Mouse (Mus musculus): ENCODE data around the gene Krt39. TPM values are rescaled to one million over a fixed set of nuclear protein-coding genes. Genes with fewer than 3 reads are reported as not detected.

Gene Krt39
- polyA plus RNA-seq (2015; fragmentation: Nextera tagmentation; extraction: Ambion mirVana): not detected in 2 replicates

DNA sequence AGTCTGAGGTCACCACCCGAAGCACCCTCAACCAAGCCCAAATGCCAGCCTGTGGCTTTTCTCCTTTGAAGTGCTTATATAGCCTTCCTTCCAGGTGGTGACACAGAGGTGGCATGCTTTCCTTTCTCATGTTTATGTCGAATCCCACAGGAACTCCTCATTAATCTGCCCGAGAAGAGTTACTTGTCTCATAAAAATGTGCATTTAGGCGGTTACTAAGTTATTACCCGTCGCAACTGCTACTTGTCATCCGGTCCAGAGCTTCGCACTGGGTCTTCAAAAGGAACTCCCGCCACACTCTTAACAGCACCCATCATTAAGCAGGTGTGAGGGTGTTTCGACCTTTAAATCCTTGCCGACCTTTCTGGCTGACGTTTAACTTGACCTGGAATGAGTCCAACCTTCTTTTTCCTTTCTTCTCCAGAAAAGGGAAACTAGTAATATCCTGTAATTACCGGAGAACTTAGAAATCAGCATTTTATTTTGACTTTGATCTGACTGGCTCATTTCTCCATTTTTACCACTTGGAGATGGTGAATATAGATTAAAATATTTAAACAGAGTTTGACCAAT lies at the start of gene Krt39:
Gene Krt39, minus strand, starts transcription at position 51 of the 573 bp plus-strand sequence.

DNA sequence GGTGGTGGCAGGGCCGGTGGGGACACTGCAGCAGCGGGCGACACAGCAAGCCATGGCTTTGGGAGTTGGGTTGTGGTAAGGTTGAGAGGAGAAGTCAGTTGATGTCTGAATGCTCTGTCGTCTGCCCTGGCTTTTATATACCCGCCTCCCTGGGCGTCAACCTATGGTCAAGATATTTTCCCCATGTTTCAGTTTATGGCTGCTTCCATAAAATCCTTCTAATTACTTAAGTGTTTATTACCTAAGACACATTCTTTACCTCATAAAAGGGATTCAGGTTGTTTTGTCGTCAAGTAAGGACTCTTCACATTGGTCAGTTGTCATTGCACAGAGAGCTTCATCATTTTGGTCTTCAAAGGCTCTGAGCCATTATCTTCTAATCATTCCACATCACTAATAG lies 45.4 kb upstream of the Krt39 start, which contains the start of gene Krtap3-1:
Gene Krtap3-1, minus strand, starts transcription at position 101 of the 400 bp plus-strand sequence.

DNA sequence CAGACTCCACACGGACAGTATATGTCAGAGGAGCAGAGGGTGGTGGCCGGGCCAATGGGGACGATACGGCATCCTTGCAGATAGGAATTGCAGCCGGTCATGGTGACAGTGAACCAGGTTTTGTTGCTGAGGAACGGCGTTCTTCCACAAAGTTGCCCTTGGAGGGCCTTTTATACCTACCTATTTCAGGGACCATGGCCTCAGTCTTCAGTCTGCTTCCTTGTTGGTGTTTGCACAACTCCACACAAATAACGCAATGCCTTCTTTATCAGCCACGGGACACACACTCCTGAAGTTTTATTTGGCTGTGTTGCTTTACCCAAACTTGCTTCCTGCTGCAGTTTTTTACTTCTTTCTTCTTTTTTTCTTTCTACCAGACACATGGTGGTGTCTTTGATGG lies 38.2 kb upstream of the Krt39 start, which contains the start of gene Gm11939:
Gene Gm11939, minus strand, starts transcription at position 101 of the 400 bp plus-strand sequence.

DNA sequence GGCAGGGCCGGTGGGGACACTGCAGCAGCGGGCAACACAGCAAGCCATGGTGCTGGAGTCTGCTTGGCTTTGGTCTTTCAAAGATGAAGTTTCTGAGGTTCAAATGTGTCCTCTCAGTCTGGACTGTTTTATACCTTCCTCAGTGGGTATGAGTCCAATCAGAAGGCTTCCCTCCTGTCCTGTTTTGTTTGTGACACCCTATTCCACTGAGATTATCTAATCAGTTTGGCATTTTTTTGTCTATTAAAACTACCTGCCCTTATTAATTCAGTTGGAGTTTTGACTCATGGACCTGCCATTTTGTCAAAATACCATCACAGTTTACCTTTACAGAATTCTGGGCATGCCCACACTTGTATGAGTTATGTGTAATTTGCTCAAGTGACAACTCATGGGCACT lies 35.6 kb upstream of the Krt39 start, which contains the start of gene Krtap3-2:
Gene Krtap3-2, minus strand, starts transcription at position 101 of the 400 bp plus-strand sequence.

GRCm38 (mm10) chr11:99550765-99551164 lies 29.6 kb upstream of the Krt39 start, which contains the start of gene Krtap3-3:
Gene Krtap3-3, minus strand, starts transcription at chr11:99550865.

GRCm38 (mm10) chr11:99492733-99493573 lies 28.2 kb downstream of the Krt39 start, which contains the start of gene Krt23:
Gene Krt23, minus strand, starts transcription at chr11:99493137.

Other genes with a start within 250 kb of the Krt39 start
- not detected in 2 replicates for gene Krt24, start 236.1 kb downstream of the Krt39 start, polyA plus RNA-seq (2015; fragmentation: Nextera tagmentation; extraction: Ambion mirVana)
- gene Krt25, start 198.4 kb downstream of the Krt39 start, polyA plus RNA-seq (2015; fragmentation: Nextera tagmentation; extraction: Ambion mirVana): not detected in 2 replicates
- not detected in 2 replicates for gene Krt26, start 183.4 kb downstream of the Krt39 start, polyA plus RNA-seq (2015; fragmentation: Nextera tagmentation; extraction: Ambion mirVana)
- gene Krt27, start 170.2 kb downstream of the Krt39 start, polyA plus RNA-seq (2015; fragmentation: Nextera tagmentation; extraction: Ambion mirVana): not detected in 2 replicates
- gene Krt28, start 146.4 kb downstream of the Krt39 start, polyA plus RNA-seq (2015; fragmentation: Nextera tagmentation; extraction: Ambion mirVana): 0.08 and 0.14 TPM in 2 replicates
- 34.8 and 42.7 TPM in 2 replicates for gene Krt10, start 132.0 kb downstream of the Krt39 start, polyA plus RNA-seq (2015; fragmentation: Nextera tagmentation; extraction: Ambion mirVana)
- not detected in 2 replicates for gene Krt12, start 99.1 kb downstream of the Krt39 start, polyA plus RNA-seq (2015; fragmentation: Nextera tagmentation; extraction: Ambion mirVana)
- gene Krt20, start 83.2 kb downstream of the Krt39 start, polyA plus RNA-seq (2015; fragmentation: Nextera tagmentation; extraction: Ambion mirVana): 1.3 and 3.1 TPM in 2 replicates
- gene Krt23, start 28.2 kb downstream of the Krt39 start, polyA plus RNA-seq (2015; fragmentation: Nextera tagmentation; extraction: Ambion mirVana): 1.7 and 3.0 TPM in 2 replicates
- not detected in 2 replicates for gene Krt40, start 21.8 kb upstream of the Krt39 start, polyA plus RNA-seq (2015; fragmentation: Nextera tagmentation; extraction: Ambion mirVana)
- not detected in 2 replicates for gene Krtap3-3, start 29.5 kb upstream of the Krt39 start, polyA plus RNA-seq (2015; fragmentation: Nextera tagmentation; extraction: Ambion mirVana)
- gene Krtap3-2, start 35.5 kb upstream of the Krt39 start, polyA plus RNA-seq (2015; fragmentation: Nextera tagmentation; extraction: Ambion mirVana): not detected in 2 replicates
- gene Gm11939, start 38.1 kb upstream of the Krt39 start, polyA plus RNA-seq (2015; fragmentation: Nextera tagmentation; extraction: Ambion mirVana): not detected in 2 replicates
- not detected in 2 replicates for gene Krtap3-1, start 45.3 kb upstream of the Krt39 start, polyA plus RNA-seq (2015; fragmentation: Nextera tagmentation; extraction: Ambion mirVana)
- not detected in 2 replicates for gene Krtap1-5, start 59.7 kb upstream of the Krt39 start, polyA plus RNA-seq (2015; fragmentation: Nextera tagmentation; extraction: Ambion mirVana)
- gene Krtap1-4, start 62.3 kb upstream of the Krt39 start, polyA plus RNA-seq (2015; fragmentation: Nextera tagmentation; extraction: Ambion mirVana): not detected in 2 replicates
- gene Krtap1-3, start 70.0 kb upstream of the Krt39 start, polyA plus RNA-seq (2015; fragmentation: Nextera tagmentation; extraction: Ambion mirVana): not detected in 2 replicates
- gene Krtap9-3, start 76.8 kb upstream of the Krt39 start, polyA plus RNA-seq (2015; fragmentation: Nextera tagmentation; extraction: Ambion mirVana): not detected in 2 replicates
- not detected in 2 replicates for gene Gm11938, start 82.0 kb upstream of the Krt39 start, polyA plus RNA-seq (2015; fragmentation: Nextera tagmentation; extraction: Ambion mirVana)
- gene Gm11937, start 88.9 kb upstream of the Krt39 start, polyA plus RNA-seq (2015; fragmentation: Nextera tagmentation; extraction: Ambion mirVana): not detected in 2 replicates
- not detected in 2 replicates for gene Krtap2-4, start 93.5 kb upstream of the Krt39 start, polyA plus RNA-seq (2015; fragmentation: Nextera tagmentation; extraction: Ambion mirVana)
- gene Gm11562, start 99.1 kb upstream of the Krt39 start, polyA plus RNA-seq (2015; fragmentation: Nextera tagmentation; extraction: Ambion mirVana): not detected in 2 replicates
- gene Krtap4-1, start 106.9 kb upstream of the Krt39 start, polyA plus RNA-seq (2015; fragmentation: Nextera tagmentation; extraction: Ambion mirVana): not detected in 2 replicates
- gene Krtap4-2, start 113.7 kb upstream of the Krt39 start, polyA plus RNA-seq (2015; fragmentation: Nextera tagmentation; extraction: Ambion mirVana): not detected in 2 replicates
- gene Krtap4-7, start 122.8 kb upstream of the Krt39 start, polyA plus RNA-seq (2015; fragmentation: Nextera tagmentation; extraction: Ambion mirVana): not detected in 2 replicates
- gene Gm11555, start 128.9 kb upstream of the Krt39 start, polyA plus RNA-seq (2015; fragmentation: Nextera tagmentation; extraction: Ambion mirVana): not detected in 2 replicates
- gene Gm11563, start 137.6 kb upstream of the Krt39 start, polyA plus RNA-seq (2015; fragmentation: Nextera tagmentation; extraction: Ambion mirVana): not detected in 2 replicates
- not detected in 2 replicates for gene Krtap4-6, start 144.6 kb upstream of the Krt39 start, polyA plus RNA-seq (2015; fragmentation: Nextera tagmentation; extraction: Ambion mirVana)
- not detected in 2 replicates for gene Gm14190, start 169.4 kb upstream of the Krt39 start, polyA plus RNA-seq (2015; fragmentation: Nextera tagmentation; extraction: Ambion mirVana)
- not detected in 2 replicates for gene Gm14180, start 213.0 kb upstream of the Krt39 start, polyA plus RNA-seq (2015; fragmentation: Nextera tagmentation; extraction: Ambion mirVana)